Mouse (Mus musculus) heart, adult 2 months (tissue): ENCODE measurements at regions not wholly inside any gene's neighbourhood (a gene's known extent, or its start where the extent isn't known, plus 50 kb on each side); places are given as distances from the start of the nearest gene placed in this dataset.
A peak's percentile ranks its signal among the peaks of the same experiment; 100 is the strongest.

Experiments
- DNase-seq, 2 experiments: peaks; one replicate each; pipeline ENCODE4 v3.0.0; 2021
- H3K27ac ChIP-seq: fragments of 200-600 bp; 2 replicates; pipeline ENCODE4 v1.8.1; 2022
- H3K27me3 ChIP-seq: fragments of 200-500 bp; 2 replicates; pipeline ENCODE4 v1.6.1; 2012; ENCODE audit warnings: mild to moderate bottlenecking, low read length, inconsistent platforms, mixed read lengths; ENCODE audit not compliant: control insufficient read depth, insufficient read depth
- H3K36me3 ChIP-seq: fragments of 200-500 bp; 2 replicates; pipeline ENCODE4 v1.6.1; 2012; ENCODE audit warnings: low read length, inconsistent platforms; ENCODE audit not compliant: control insufficient read depth, insufficient read depth
- H3K4me1 ChIP-seq: fragments of 200-500 bp; 2 replicates; pipeline ENCODE4 v1.6.1; 2011; ENCODE audit warnings: low read length; ENCODE audit not compliant: control insufficient read depth, insufficient read depth
- H3K4me3 ChIP-seq: fragments of 200-600 bp; 2 replicates; pipeline ENCODE4 v1.8.1; 2022
- H3K79me2 ChIP-seq: fragments of 200-500 bp; replicated peaks from 2 replicates; pipeline ENCODE4 v1.6.1; 2012; ENCODE audit warnings: mild to moderate bottlenecking, inconsistent platforms, low read length, moderate library complexity, mixed read lengths; ENCODE audit not compliant: control insufficient read depth, insufficient read depth
- H3K9ac ChIP-seq: fragments of 200-500 bp; 2 replicates; pipeline ENCODE4 v1.6.1; 2012; ENCODE audit warnings: low read depth, mild to moderate bottlenecking, control low read depth, inconsistent platforms, low read length, mixed read lengths
- CTCF ChIP-seq: fragments of 200-600 bp; IDR thresholded peaks from 2 replicates; pipeline ENCODE4 v1.8.1; 2022; ENCODE audit warnings: antibody characterized with exemption, mild to moderate bottlenecking, moderate library complexity
- EP300 ChIP-seq: fragments of 200-500 bp; IDR thresholded peaks from 2 replicates; pipeline ENCODE4 v1.6.1; 2011; ENCODE audit warnings: low read depth, low read length, control low read depth; ENCODE audit not compliant: insufficient read depth
- POLR2A ChIP-seq: fragments of 200-500 bp; IDR thresholded peaks from 2 replicates; pipeline ENCODE4 v1.6.1; 2011; ENCODE audit warnings: mild to moderate bottlenecking, low read depth, low read length, control low read depth; ENCODE audit not compliant: insufficient read depth
- WGBS: fragments of 180-500 bp; shearing (Covaris S2); methylation state at CpG from one replicate; pipeline ENCODE4 v1.1.7; 2018; 5-methylcytosine and 5-hydroxymethylcytosine counted together
- intact Hi-C: fragments of 180-260 bp; cut with DNase I; formaldehyde crosslinking; loops from one replicate; pipeline ENCODE4 v1.15.1; 2025

- Histone ChIP-seq H3K9ac (no peak overlapping the region), H3K79me2 (no peaks in the 10 kb centered on the region), H3K36me3 (no peaks in the 10 kb centered on the region), H3K27ac (no peak overlapping the region), H3K27me3 (no peaks in the 10 kb centered on the region), H3K4me1 (peaks cover 2% of the 10 kb centered on the region; the same call in 1 of the 2 replicates), H3K4me3 (no peak overlapping the region)
- intact Hi-C loops, result no loop called here
- WGBS, result 42% methylated on average over 2 of the region's 2 CpGs
- no peak for TF ChIP-seq POLR2A
- no peak for TF ChIP-seq EP300
- no peak for TF ChIP-seq CTCF
- DNase-seq, result no peak
These were observed 389.8 kb upstream of the Dynlrb2 start for GRCm38 (mm10) chr8:116114978-116115377.

GRCm38 (mm10) chr8:116114502-116114901 lies 390.3 kb upstream of the Dynlrb2 start:
- no peaks in the 10 kb centered on the region for H3K79me2 ChIP-seq
- H3K4me3 ChIP-seq, result no peak overlapping the region
- no peaks in the 10 kb centered on the region for H3K36me3 ChIP-seq
- no peak overlapping the region for H3K27ac ChIP-seq
- H3K4me1 ChIP-seq, result peaks cover 2% of the 10 kb centered on the region; the same call in 1 of the 2 replicates
- TF ChIP-seq EP300, result no peak
- TF ChIP-seq CTCF, result no peak
- no peak overlapping the region for H3K9ac ChIP-seq
- H3K27me3 ChIP-seq, result no peaks in the 10 kb centered on the region
- DNase-seq, result peak; percentile 51 to 54
- 33% methylated on average over 2 of the region's 2 CpGs for whole genome bisulfite sequencing
- intact Hi-C loops, result no loop called here

- Histone ChIP-seq H3K9ac (no peak overlapping the region), H3K4me3 (no peak overlapping the region), H3K27me3 (no peaks in the 10 kb centered on the region), H3K4me1 (peaks cover 2% of the 10 kb centered on the region; the same call in 1 of the 2 replicates), H3K27ac (no peak overlapping the region), H3K79me2 (no peaks in the 10 kb centered on the region), H3K36me3 (no peaks in the 10 kb centered on the region)
- no peak for DNase-seq
- WGBS, result 36% methylated on average over 12 of the region's 12 CpGs
- TF ChIP-seq EP300, result no peak
- TF ChIP-seq POLR2A, result no peak
- intact Hi-C loops, result no loop called here
These were observed 393.6 kb upstream of the Dynlrb2 start for GRCm38 (mm10) chr8:116111168-116111567.

- no peaks in the 10 kb centered on the region for H3K27me3 ChIP-seq
- H3K79me2 ChIP-seq, result no peaks in the 10 kb centered on the region
- H3K4me3 ChIP-seq, result no peak overlapping the region
- no peak overlapping the region for H3K9ac ChIP-seq
- no peak overlapping the region for H3K27ac ChIP-seq
- no peak for DNase-seq
- intact Hi-C loops, result no loop called here
- no peak for TF ChIP-seq EP300
- TF ChIP-seq POLR2A, result no peak
- no peak for TF ChIP-seq CTCF
- H3K36me3 ChIP-seq, result no peaks in the 10 kb centered on the region
- H3K4me1 ChIP-seq, result no peaks in the 10 kb centered on the region
- WGBS, result 21% methylated on average over 3 of the region's 3 CpGs
These were observed 389.1 kb upstream of the Maf start for GRCm38 (mm10) chr8:116096666-116097065.

GRCm38 (mm10) chr8:116083156-116083555 lies 375.6 kb upstream of the Maf start:
- Histone ChIP-seq H3K4me3 (no peak overlapping the region), H3K4me1 (no peaks in the 10 kb centered on the region), H3K9ac (no peak overlapping the region), H3K79me2 (no peaks in the 10 kb centered on the region), H3K27ac (no peak overlapping the region), H3K36me3 (no peaks in the 10 kb centered on the region), H3K27me3 (no peaks in the 10 kb centered on the region)
- intact Hi-C loops, result no loop called here
- WGBS, result 90% methylated on average over 2 of the region's 2 CpGs
- DNase-seq, result no peak
- TF ChIP-seq CTCF (no peak), EP300 (no peak), POLR2A (no peak)

GRCm38 (mm10) chr8:116078849-116079407 lies 371.3 kb upstream of the Maf start:
- intact Hi-C loops, result no loop called here
- TF ChIP-seq CTCF (no peak), POLR2A (no peak), EP300 (no peak)

More at GRCm38 (mm10) chr8:116078849-116079407, 371.3 kb upstream of the Maf start:
- Histone ChIP-seq H3K79me2 (no peaks in the 10 kb centered on the region), H3K9ac (no peak overlapping the region), H3K27me3 (no peaks in the 10 kb centered on the region), H3K4me1 (no peaks in the 10 kb centered on the region), H3K4me3 (no peak overlapping the region), H3K27ac (no peak overlapping the region), H3K36me3 (no peaks in the 10 kb centered on the region)
- 62% methylated on average over 5 of the region's 5 CpGs for WGBS
- DNase-seq, result no peak
